Mouse (Mus musculus) intestine, embryonic 14.5 days (tissue): ENCODE measurements around the gene Lsm14a. TPM values are rescaled to one million over a fixed set of nuclear protein-coding genes. Genes with fewer than 3 reads are reported as not detected.

Experiments
- ATAC-seq: fragments of 200-750 bp; cut with Nextera tagmentation; replicated peaks from 2 replicates; pipeline ENCODE4 v1.8.0; 2017; ENCODE audit warnings: low read depth, moderate number of reproducible peaks, moderate TSS enrichment, moderate library complexity; ENCODE audit not compliant: low FRiP score, low TSS enrichment
- DNase-seq: peaks from one replicate; pipeline ENCODE4 v3.0.0-alpha.2; 2018; ENCODE audit warnings: low spot score
- H3K27ac ChIP-seq: fragments of 300-500 bp; sonication (generic); 2 replicates; pipeline ENCODE4 v1.5.1; 2014; ENCODE audit warnings: low read depth, mild to moderate bottlenecking, control low read depth
- H3K27me3 ChIP-seq: fragments of 300-500 bp; sonication (generic); replicated peaks from 2 replicates; pipeline ENCODE4 v1.6.1; 2014; ENCODE audit warnings: low read length, control low read depth; ENCODE audit not compliant: control insufficient read depth, insufficient read depth
- H3K36me3 ChIP-seq: fragments of 300-500 bp; sonication (generic); 2 replicates; pipeline ENCODE4 v1.6.1; 2014; ENCODE audit warnings: low read length, control low read depth; ENCODE audit not compliant: control insufficient read depth, insufficient read depth
- H3K4me1 ChIP-seq: fragments of 300-500 bp; sonication (generic); replicated peaks from 2 replicates; pipeline ENCODE4 v1.6.1; 2014; ENCODE audit warnings: low read length, control low read depth, mixed read lengths; ENCODE audit not compliant: control insufficient read depth, insufficient read depth
- H3K4me2 ChIP-seq: fragments of 300-500 bp; sonication (generic); 2 replicates; pipeline ENCODE4 v1.6.1; 2014; ENCODE audit warnings: low read length
- H3K4me3 ChIP-seq: fragments of 300-500 bp; sonication (generic); 2 replicates; pipeline ENCODE4 v1.5.1; 2014; ENCODE audit warnings: low read depth, low read length, control low read depth, mixed read lengths
- H3K9ac ChIP-seq: fragments of 300-500 bp; sonication (generic); 2 replicates; pipeline ENCODE4 v1.6.1; 2014; ENCODE audit warnings: mild to moderate bottlenecking, low read length
- H3K9me3 ChIP-seq: fragments of 300-500 bp; sonication (generic); 2 replicates; pipeline ENCODE4 v1.6.1; 2016; ENCODE audit warnings: low read length, control low read depth; ENCODE audit not compliant: control insufficient read depth
- WGBS: fragments of 180-500 bp; shearing (Covaris S2); extraction: QIAGEN DNeasy Blood & Tissue Kit; methylation state at CpG from one replicate; pipeline ENCODE4 v1.1.7; 2014; 5-methylcytosine and 5-hydroxymethylcytosine counted together
- polyA plus RNA-seq: library from polyadenylated mRNA; unstranded; fragments of >200 nt; fragmentation: Nextera tagmentation; extraction: Ambion mirVana; gene quantifications from 2 replicates; pipeline ENCODE4 v1.2.1, GENCODE M21; 2014

Gene Lsm14a
- polyA plus RNA-seq, 1 experiment from 2014 or later = 53.1 TPM

- peak overlapping the region; percentile 84 for H3K4me2 ChIP-seq
- DNase-seq (peak; percentile 85), ATAC-seq (peak; percentile 55)
- H3K4me3 ChIP-seq = peak overlapping the region; percentile 93
- no peaks in the 10 kb centered on the region for H3K9me3 ChIP-seq
- H3K27me3 ChIP-seq = no peaks in the 10 kb centered on the region
- WGBS = under 1% methylated on average over 60 of the region's 64 CpGs
- peaks cover 22% of the 10 kb centered on the region for H3K4me1 ChIP-seq
- H3K36me3 ChIP-seq = peaks cover 5% of the 10 kb centered on the region
- peak overlapping the region; percentile 99 for H3K9ac ChIP-seq
- H3K27ac ChIP-seq = peak overlapping the region; percentile 99
Measured at GRCm38 (mm10) chr7:34388445-34389276, 4.5 kb downstream of the Lsm14a start.

- 2% methylated on average over 5 of the region's 5 CpGs for WGBS
- Histone ChIP-seq H3K4me3 (peak overlapping the region; percentile 93), H3K9ac (peak overlapping the region; percentile 99), H3K4me2 (peak overlapping the region; percentile 84), H3K36me3 (peaks cover 7% of the 10 kb centered on the region), H3K4me1 (peaks cover 22% of the 10 kb centered on the region), H3K27ac (peak overlapping the region; percentile 99; the same call in 1 of the 2 replicates), H3K9me3 (no peaks in the 10 kb centered on the region), H3K27me3 (no peaks in the 10 kb centered on the region)
- no peak for ATAC-seq
- peak; percentile 53 for DNase-seq
Measured at GRCm38 (mm10) chr7:34387784-34388444, 5.2 kb downstream of the Lsm14a start.

GRCm38 (mm10) chr7:34382803-34383202, 10.3 kb downstream of the Lsm14a start:
- WGBS = 45% methylated on average over 1 of the region's 1 CpGs

GRCm38 (mm10) chr7:34381733-34382132, 11.4 kb downstream of the Lsm14a start:
- Histone ChIP-seq H3K4me2 (no peak overlapping the region), H3K4me3 (no peak overlapping the region), H3K27ac (no peak overlapping the region), H3K9ac (no peak overlapping the region), H3K27me3 (no peaks in the 10 kb centered on the region), H3K4me1 (peaks cover 15% of the 10 kb centered on the region), H3K9me3 (no peaks in the 10 kb centered on the region), H3K36me3 (peaks cover 7% of the 10 kb centered on the region)
- ATAC-seq (no peak), DNase-seq (no peak)
- WGBS = 90% methylated on average over 5 of the region's 5 CpGs

More at GRCm38 (mm10) chr7:34382803-34383202, 10.3 kb downstream of the Lsm14a start:
- DNase-seq (no peak), ATAC-seq (no peak)
- Histone ChIP-seq H3K4me1 (peaks cover 26% of the 10 kb centered on the region), H3K27me3 (no peaks in the 10 kb centered on the region), H3K4me3 (no peak overlapping the region), H3K9me3 (no peaks in the 10 kb centered on the region), H3K9ac (no peak overlapping the region), H3K4me2 (no peak overlapping the region), H3K36me3 (peaks cover 7% of the 10 kb centered on the region), H3K27ac (no peak overlapping the region)

- Histone ChIP-seq H3K9me3 (no peaks in the 10 kb centered on the region), H3K27me3 (no peaks in the 10 kb centered on the region), H3K27ac (no peak overlapping the region), H3K9ac (no peak overlapping the region), H3K4me2 (no peak overlapping the region), H3K4me1 (peaks cover 10% of the 10 kb centered on the region; the same call in 1 of the 2 replicates), H3K36me3 (peaks cover 7% of the 10 kb centered on the region), H3K4me3 (no peak overlapping the region)
- DNase-seq = no peak
- no peak for ATAC-seq
- 91% methylated on average over 3 of the region's 3 CpGs for whole genome bisulfite sequencing
Measured at GRCm38 (mm10) chr7:34380311-34380710, 12.8 kb downstream of the Lsm14a start.

- Histone ChIP-seq H3K4me3 (no peak overlapping the region), H3K9me3 (no peaks in the 10 kb centered on the region), H3K27ac (no peak overlapping the region), H3K4me2 (no peak overlapping the region), H3K9ac (no peak overlapping the region), H3K4me1 (no peaks in the 10 kb centered on the region), H3K27me3 (no peaks in the 10 kb centered on the region), H3K36me3 (peaks cover 51% of the 10 kb centered on the region)
- ATAC-seq (no peak), DNase-seq (no peak)
- WGBS = 56% methylated on average over 1 of the region's 1 CpGs
Measured at GRCm38 (mm10) chr7:34373906-34374305, 19.2 kb downstream of the Lsm14a start.

- DNase-seq (no peak), ATAC-seq (no peak)
- Histone ChIP-seq H3K4me1 (no peaks in the 10 kb centered on the region), H3K27ac (no peak overlapping the region), H3K27me3 (no peaks in the 10 kb centered on the region), H3K4me2 (no peak overlapping the region), H3K4me3 (no peak overlapping the region), H3K9ac (no peak overlapping the region), H3K36me3 (peaks cover 80% of the 10 kb centered on the region), H3K9me3 (no peaks in the 10 kb centered on the region)
- WGBS = 90% methylated on average over 4 of the region's 4 CpGs
Measured at GRCm38 (mm10) chr7:34355629-34356028, 37.5 kb downstream of the Lsm14a start.

- H3K4me3 ChIP-seq = no peak overlapping the region
- H3K9me3 ChIP-seq = no peaks in the 10 kb centered on the region
- H3K36me3 ChIP-seq = peaks cover 95% of the 10 kb centered on the region
- H3K27me3 ChIP-seq = no peaks in the 10 kb centered on the region
- ATAC-seq (no peak), DNase-seq (no peak)
- no peaks in the 10 kb centered on the region for H3K4me1 ChIP-seq
- no peak overlapping the region for H3K9ac ChIP-seq
- 77% methylated on average over 1 of the region's 1 CpGs for WGBS
- no peak overlapping the region for H3K27ac ChIP-seq
- H3K4me2 ChIP-seq = no peak overlapping the region
Measured at GRCm38 (mm10) chr7:34351997-34352396, 41.1 kb downstream of the Lsm14a start.
